Mouse (Mus musculus) CH12.LX (cell line): ENCODE measurements around the gene Prkca. TPM values are rescaled to one million over a fixed set of nuclear protein-coding genes. Genes with fewer than 3 reads are reported as not detected.

ENCODE experiments used
- DNase-seq: peaks from one replicate; pipeline ENCODE4 v3.0.0-alpha.2; 2013; ENCODE audit errors: extremely low read depth
- H3K27ac ChIP-seq: 2 replicates; pipeline ENCODE4 v1.5.1; 2012; ENCODE audit warnings: low read depth, mild to moderate bottlenecking, control low read depth, moderate library complexity; ENCODE audit not compliant: insufficient read depth
- H3K27me3 ChIP-seq: replicated peaks from 2 replicates; pipeline ENCODE3; 2012; ENCODE audit warnings: inconsistent platforms
- H3K36me3 ChIP-seq, 2 experiments: replicated peaks in 1 of 2; 2 replicates each; pipeline versions ENCODE3 to v1.6.1; 2012; ENCODE audit warnings: inconsistent platforms in 1 of 2, low read length in 1 of 2, mild to moderate bottlenecking in 1 of 2, mixed read lengths in 1 of 2, moderate library complexity in 1 of 2; ENCODE audit not compliant: control insufficient read depth in 1 of 2, insufficient read depth in 1 of 2
- H3K4me1 ChIP-seq, 2 experiments: 2 replicates each; pipeline ENCODE4 v1.6.1; 2012; ENCODE audit warnings: inconsistent platforms in 1 of 2, moderate library complexity in 1 of 2; ENCODE audit not compliant: insufficient read depth in 2 of 2, control insufficient read depth in 1 of 2
- H3K4me2 ChIP-seq: 2 replicates; pipeline ENCODE4 v1.6.1; 2012; ENCODE audit warnings: low read depth, mild to moderate bottlenecking, control low read depth; ENCODE audit not compliant: poor library complexity, insufficient read depth, severe bottlenecking
- H3K4me3 ChIP-seq, 3 experiments: fragments of 150-350 bp in 1 of 3; sonication (generic) in 1 of 3; replicated peaks in 1 of 3; 2 replicates each; pipeline versions ENCODE3 to v1.5.1; 2011 to 2012; ENCODE audit warnings: low read depth in 2 of 3, low read length in 2 of 3, mild to moderate bottlenecking in 2 of 3, moderate library complexity in 2 of 3, control low read depth in 1 of 3, improper control_type of control experiment in 1 of 3, inconsistent platforms in 1 of 3, mixed read lengths in 1 of 3; ENCODE audit not compliant: poor library complexity in 1 of 3
- H3K79me2 ChIP-seq: replicated peaks from 2 replicates; pipeline ENCODE4 v1.6.1; 2012; ENCODE audit warnings: mild to moderate bottlenecking, moderate library complexity; ENCODE audit not compliant: control insufficient read depth, poor library complexity, insufficient read depth, severe bottlenecking; ENCODE audit errors: extremely low read depth
- H3K9ac ChIP-seq: 2 replicates; pipeline ENCODE4 v1.6.1; 2012; ENCODE audit warnings: low read depth, mild to moderate bottlenecking, control low read depth, moderate library complexity; ENCODE audit not compliant: insufficient read depth
- H3K9me3 ChIP-seq: replicated peaks from 2 replicates; pipeline ENCODE3; 2012; ENCODE audit warnings: low read length, inconsistent platforms, mixed read lengths
- BHLHE40 ChIP-seq: IDR thresholded peaks from 2 replicates; pipeline ENCODE4 v1.6.1; 2011; ENCODE audit warnings: mild to moderate bottlenecking, low read depth, low read length, improper control_type of control experiment
- CHD2 ChIP-seq: IDR thresholded peaks from 2 replicates; pipeline ENCODE4 v1.6.1; 2011; ENCODE audit warnings: low read length, improper control_type of control experiment
- CTCF ChIP-seq, 2 experiments: IDR thresholded peaks in 1 of 2; conservative IDR thresholded peaks in 1 of 2; 2 replicates each; pipeline ENCODE4 v1.5.1; 2011 to 2012; ENCODE audit warnings: low read depth in 2 of 2, low read length in 2 of 2, improper control_type of control experiment in 1 of 2, inconsistent platforms in 1 of 2, mild to moderate bottlenecking in 1 of 2, moderate library complexity in 1 of 2
- EP300 ChIP-seq: IDR thresholded peaks from 2 replicates; pipeline ENCODE4 v1.6.1; 2011; ENCODE audit warnings: low read length, improper control_type of control experiment
- IRF4 ChIP-seq: IDR thresholded peaks from 2 replicates; pipeline ENCODE4 v1.6.1; 2014; ENCODE audit warnings: low read depth, mild to moderate bottlenecking, inconsistent platforms, low read length, improper control_type of control experiment
- MAX ChIP-seq: IDR thresholded peaks from 2 replicates; pipeline ENCODE4 v1.6.1; 2011; ENCODE audit warnings: low read length, improper control_type of control experiment
- MXI1 ChIP-seq: IDR thresholded peaks from 2 replicates; pipeline ENCODE4 v1.6.1; 2011; ENCODE audit warnings: mild to moderate bottlenecking, low read depth, low read length, improper control_type of control experiment
- MYC ChIP-seq: IDR thresholded peaks from 2 replicates; pipeline ENCODE4 v1.6.1; 2011; ENCODE audit warnings: low read depth, mild to moderate bottlenecking, improper control_type of control experiment, low read length
- NRF1 ChIP-seq: IDR thresholded peaks from 2 replicates; pipeline ENCODE4 v1.6.1; 2014; ENCODE audit warnings: low read depth, mild to moderate bottlenecking, inconsistent platforms, low read length, improper control_type of control experiment, moderate library complexity
- PAX5 ChIP-seq: IDR thresholded peaks from 2 replicates; pipeline ENCODE4 v1.6.1; 2012; ENCODE audit warnings: low read length, inconsistent platforms, mixed read lengths
- POLR2AphosphoS2 ChIP-seq: IDR thresholded peaks from 2 replicates; pipeline ENCODE4 v1.6.1; 2011; ENCODE audit warnings: low read depth, low read length, improper control_type of control experiment
- RAD21 ChIP-seq: IDR thresholded peaks from 2 replicates; pipeline ENCODE4 v1.6.1; 2011; ENCODE audit warnings: low read depth, mild to moderate bottlenecking, low read length, improper control_type of control experiment, moderate library complexity
- USF2 ChIP-seq: conservative IDR thresholded peaks from 2 replicates; pipeline ENCODE4 v1.6.1; 2011; ENCODE audit warnings: low read depth, low read length, improper control_type of control experiment
- ZC3H11A ChIP-seq: IDR thresholded peaks from 2 replicates; pipeline ENCODE4 v1.6.1; 2012; ENCODE audit warnings: low read depth, mild to moderate bottlenecking, inconsistent platforms, low read length, improper control_type of control experiment
- ZMIZ1 ChIP-seq: IDR thresholded peaks from 2 replicates; pipeline ENCODE4 v1.6.1; 2012; ENCODE audit warnings: low read depth, mild to moderate bottlenecking, inconsistent platforms, low read length, improper control_type of control experiment
- ZNF384 ChIP-seq: IDR thresholded peaks from 2 replicates; pipeline ENCODE4 v1.6.1; 2012; ENCODE audit warnings: low read depth, low read length, improper control_type of control experiment, inconsistent platforms
- dilution Hi-C: fragments of 300-500 bp; cut with MboI; formaldehyde crosslinking; loops from 2 replicates; pipeline ENCODE4 v1.14.3; 2020; ENCODE audit warnings: low sequenced_read_pairs; ENCODE audit not compliant: extremely low pct_unique_long_range_greater_than_20kb, extremely low pct_ligation_motif_present
- in situ Hi-C: fragments of 300-500 bp; cut with MboI; formaldehyde crosslinking; loops from 3 replicates; pipeline ENCODE4 v1.14.3; 2019; ENCODE audit warnings: low sequenced_read_pairs, low pct_ligation_motif_present, low pct_unique_long_range_greater_than_20kb, mixed read lengths
- polyA plus RNA-seq: library from polyadenylated mRNA; unstranded; fragments of >175 nt; gene quantifications from 2 replicates; pipeline ENCODE4 v1.2.1, GENCODE M21; 2012; ENCODE audit warnings: low read depth; ENCODE audit not compliant: insufficient read length
- total RNA-seq, 2 experiments: library from RNA; depleted of rRNA; stranded (reverse); fragments of 300-350 nt in 1 of 2; fragments of >200 nt in 1 of 2; gene quantifications; 2 replicates each; pipeline ENCODE4 v1.2.3; 2012 to 2014

Prkca gene
- total and polyA plus RNA-seq, 3 experiments, result 40.0 to 107 (median 43.7) TPM

DNA sequence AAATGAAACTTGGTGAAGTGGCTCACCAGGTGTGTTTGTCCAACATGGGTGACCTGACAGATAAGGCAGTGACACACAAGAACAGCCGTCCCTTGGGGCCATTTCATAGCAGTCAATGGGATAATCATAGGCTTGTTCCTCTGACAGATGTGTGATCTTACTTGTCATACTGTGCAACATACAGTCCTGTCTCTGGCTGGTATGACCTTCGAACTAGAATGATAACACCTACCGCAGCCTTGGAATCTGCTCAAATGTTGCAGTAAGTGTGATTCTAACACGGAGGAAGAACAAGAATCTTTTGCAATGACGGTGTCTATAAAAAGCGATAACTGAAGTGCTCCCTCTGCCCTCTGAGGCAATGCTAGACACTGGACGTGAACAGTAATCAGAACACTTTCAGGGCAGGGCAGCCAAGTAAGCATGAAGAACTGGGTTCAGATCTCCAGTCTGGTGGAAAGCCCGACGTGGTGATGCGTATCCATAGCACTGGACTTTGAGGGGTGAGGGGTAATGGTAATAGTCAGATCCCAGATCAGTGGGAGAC is 9.2 kb upstream of the Prkca start:
- dilution Hi-C loops (no loop called here), in situ Hi-C loops (no loop called here)
- Histone ChIP-seq H3K36me3 (no peaks in the 10 kb centered on the region), H3K27me3 (no peaks in the 10 kb centered on the region), H3K4me2 (no peak overlapping the region), H3K9ac (no peak overlapping the region), H3K4me3 (no peak overlapping the region), H3K9me3 (peaks cover 2% of the 10 kb centered on the region)
- TF ChIP-seq MYC (no peak), USF2 (no peak), CTCF (conservative IDR thresholded peaks at IDR 0.05 in 1 of 2, IDR thresholded peaks at IDR 0.05 in 1 of 2; ENCODE audit: low read depth in 2 of 2, low read length in 2 of 2) (no peak), PAX5 (no peak), POLR2AphosphoS2 (no peak), EP300 (no peak)
- TF ChIP-seq, all 38 proteins: peak for 0
- Histone ChIP-seq H3K27ac (no peak overlapping the region), H3K79me2 (no peaks in the 10 kb centered on the region), H3K4me1 (peaks cover 3 to 6% of the 10 kb centered on the region in 2 experiments; a peak in 2 of 4 replicates)
- no peak for DNase-seq

DNA sequence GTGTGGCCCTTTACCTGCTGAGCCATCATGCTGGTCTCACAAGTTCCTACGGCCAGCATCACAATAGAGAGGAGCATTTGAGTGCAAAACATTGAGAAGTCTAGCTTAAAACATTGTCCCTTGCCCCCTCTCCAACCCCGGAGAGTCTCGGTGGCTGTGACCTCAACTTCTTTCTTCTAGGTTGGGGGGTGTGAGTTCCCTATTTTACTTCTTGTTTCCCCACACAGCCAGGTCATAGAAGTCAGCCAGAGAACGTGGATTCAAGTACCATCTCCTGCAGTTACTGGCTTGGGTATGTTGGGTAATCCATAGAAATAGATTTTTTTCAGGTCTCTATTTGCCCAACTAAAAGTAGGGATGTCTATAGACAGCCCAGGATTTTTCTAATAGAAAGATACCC is 7.1 kb upstream of the Prkca start:
- Histone ChIP-seq H3K4me2 (no peak overlapping the region), H3K27me3 (no peaks in the 10 kb centered on the region), H3K9ac (no peak overlapping the region), H3K36me3 (no peaks in the 10 kb centered on the region), H3K4me3 (no peak overlapping the region), H3K4me1 (peaks cover 3 to 6% of the 10 kb centered on the region in 2 experiments; a peak in 2 of 4 replicates), H3K27ac (no peak overlapping the region), H3K9me3 (peaks cover 2% of the 10 kb centered on the region), H3K79me2 (no peaks in the 10 kb centered on the region)
- TF ChIP-seq NRF1, result no peak
- no peak for TF ChIP-seq CHD2
- no peak for TF ChIP-seq IRF4
- TF ChIP-seq MXI1, result no peak
- no peak for TF ChIP-seq CTCF (conservative IDR thresholded peaks at IDR 0.05 in 1 of 2, IDR thresholded peaks at IDR 0.05 in 1 of 2; ENCODE audit: low read depth in 2 of 2, low read length in 2 of 2)
- TF ChIP-seq POLR2AphosphoS2, result no peak
- DNase-seq, result no peak
- in situ Hi-C loops, result no loop called here
- dilution Hi-C loops, result no loop called here

DNA sequence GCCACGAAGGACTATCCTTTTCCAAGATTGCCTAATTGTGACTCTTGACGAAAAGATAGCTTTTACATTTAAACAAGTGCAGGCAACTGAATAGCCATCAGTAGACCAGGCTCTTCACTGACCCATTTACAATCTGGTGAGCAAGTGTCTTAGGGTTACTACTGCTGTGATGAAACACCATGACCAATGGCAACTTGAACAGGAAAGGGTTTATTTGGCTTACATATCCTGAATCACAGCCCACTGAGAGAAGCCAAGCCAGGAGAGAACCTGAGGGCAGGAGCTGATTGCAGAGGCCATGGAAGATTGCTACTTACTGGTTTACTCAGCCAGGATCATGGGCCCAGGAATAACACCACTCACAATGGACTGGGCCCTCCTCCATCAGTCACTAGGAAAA is 1.6 kb upstream of the Prkca start:
- TF ChIP-seq RAD21 (no peak), ZC3H11A (no peak), ZMIZ1 (no peak), MAX (no peak), ZNF384 (no peak), BHLHE40 (no peak)
- H3K79me2 ChIP-seq, result peaks cover 26% of the 10 kb centered on the region
- dilution Hi-C loops (no loop called here), in situ Hi-C loops (no loop called here)
- no peaks in the 10 kb centered on the region for H3K27me3 ChIP-seq
- H3K36me3 ChIP-seq, result peaks cover 0 to 2% of the 10 kb centered on the region in 2 experiments
- H3K4me1 ChIP-seq, result peaks cover under 1 to 13% of the 10 kb centered on the region in 2 experiments; a peak in 2 of 4 replicates
- H3K9ac ChIP-seq, result no peak overlapping the region
- H3K4me2 ChIP-seq, result no peak overlapping the region
- H3K27ac ChIP-seq, result no peak overlapping the region
- no peak overlapping the region for H3K4me3 ChIP-seq
- no peak for DNase-seq
- no peaks in the 10 kb centered on the region for H3K9me3 ChIP-seq
